Mouse (Mus musculus) embryonic facial prominence, embryonic 10.5 days (tissue): ENCODE results near the gene Alg9. TPM values are rescaled to one million over a fixed set of nuclear protein-coding genes. Genes with fewer than 3 reads are reported as not detected.
A peak's percentile ranks its signal among the peaks of the same experiment; 100 is the strongest.

Source experiments
- DNase-seq: peaks from one replicate; pipeline ENCODE4 v3.0.0-alpha.2; 2017; ENCODE audit warnings: low spot score
- H3K27ac ChIP-seq: fragments of 300-500 bp; sonication (generic); replicated peaks from 2 replicates; pipeline ENCODE4 v1.5.1; 2016; ENCODE audit warnings: mild to moderate bottlenecking
- H3K27me3 ChIP-seq: fragments of 300-500 bp; sonication (generic); replicated peaks from 2 replicates; pipeline ENCODE4 v1.6.1; 2016; ENCODE audit warnings: low read depth, mild to moderate bottlenecking; ENCODE audit not compliant: poor library complexity, severe bottlenecking
- H3K36me3 ChIP-seq: fragments of 300-500 bp; sonication (generic); replicated peaks from 2 replicates; pipeline ENCODE4 v1.6.1; 2016; ENCODE audit warnings: mild to moderate bottlenecking, moderate library complexity
- H3K4me1 ChIP-seq: fragments of 300-500 bp; sonication (generic); 2 replicates; pipeline ENCODE4 v1.6.1; 2016
- H3K4me3 ChIP-seq: fragments of 300-500 bp; sonication (generic); 2 replicates; pipeline ENCODE4 v1.5.1; 2016; ENCODE audit warnings: mild to moderate bottlenecking, moderate library complexity
- H3K9me3 ChIP-seq: fragments of 300-500 bp; sonication (generic); 2 replicates; pipeline ENCODE4 v1.6.1; 2016; ENCODE audit warnings: mild to moderate bottlenecking
- WGBS: fragments of 180-500 bp; shearing (Covaris S2); methylation state at CpG from one replicate; pipeline ENCODE4 v1.1.7; 2016; 5-methylcytosine and 5-hydroxymethylcytosine counted together
- polyA plus RNA-seq: library from polyadenylated mRNA; unstranded; fragments of >200 nt; fragmentation: Nextera tagmentation; extraction: Ambion mirVana; gene quantifications from 2 replicates; pipeline ENCODE4 v1.2.1, GENCODE M21; 2016

Alg9 gene
- polyA plus RNA-seq, 1 experiment from 2014 or later: 40.1 TPM

DNA sequence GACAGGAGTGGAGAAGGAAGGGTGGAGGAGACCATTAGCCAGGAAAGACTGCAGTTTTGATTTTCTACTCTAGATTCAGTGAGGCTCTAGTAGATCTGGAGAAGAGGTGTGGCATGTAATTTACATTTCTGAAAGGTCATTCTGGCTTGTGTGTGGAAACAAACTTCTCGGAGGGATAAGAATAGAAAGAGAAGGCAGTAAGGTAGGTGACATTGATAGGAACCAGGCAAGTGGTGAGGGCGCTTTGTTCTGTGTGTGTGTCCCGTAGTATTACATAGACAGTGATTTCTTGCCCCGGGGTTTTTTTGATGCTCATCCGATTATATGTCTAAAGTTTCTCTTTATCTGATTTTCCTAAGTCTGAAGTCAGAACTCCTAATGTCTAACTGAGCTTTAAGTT is 90.1 kb downstream of the Alg9 start:
- Histone ChIP-seq H3K27me3 (no peaks in the 10 kb centered on the region), H3K27ac (no peak overlapping the region), H3K4me1 (no peaks in the 10 kb centered on the region), H3K9me3 (no peaks in the 10 kb centered on the region), H3K4me3 (no peak overlapping the region), H3K36me3 (peaks cover 100% of the 10 kb centered on the region)
- WGBS: 93% methylated on average over 5 of the region's 5 CpGs
- no peak for DNase-seq

GRCm38 (mm10) chr9:50865803-50866202 is 91.0 kb downstream of the Alg9 start:
- peaks cover 100% of the 10 kb centered on the region for H3K36me3 ChIP-seq
- H3K27ac ChIP-seq: no peak overlapping the region
- WGBS: 88% methylated on average over 8 of the region's 8 CpGs
- no peak for DNase-seq
- no peak overlapping the region for H3K4me3 ChIP-seq
- no peaks in the 10 kb centered on the region for H3K27me3 ChIP-seq
- no peaks in the 10 kb centered on the region for H3K9me3 ChIP-seq
- H3K4me1 ChIP-seq: no peaks in the 10 kb centered on the region

- 96% methylated on average over 6 of the region's 6 CpGs for WGBS
- no peaks in the 10 kb centered on the region for H3K27me3 ChIP-seq
- DNase-seq: no peak
- peaks cover 94% of the 10 kb centered on the region for H3K36me3 ChIP-seq
- no peaks in the 10 kb centered on the region for H3K4me1 ChIP-seq
- no peak overlapping the region for H3K4me3 ChIP-seq
- no peaks in the 10 kb centered on the region for H3K9me3 ChIP-seq
- no peak overlapping the region for H3K27ac ChIP-seq
Observed at GRCm38 (mm10) chr9:50867015-50867414, 92.2 kb downstream of the Alg9 start.

DNA sequence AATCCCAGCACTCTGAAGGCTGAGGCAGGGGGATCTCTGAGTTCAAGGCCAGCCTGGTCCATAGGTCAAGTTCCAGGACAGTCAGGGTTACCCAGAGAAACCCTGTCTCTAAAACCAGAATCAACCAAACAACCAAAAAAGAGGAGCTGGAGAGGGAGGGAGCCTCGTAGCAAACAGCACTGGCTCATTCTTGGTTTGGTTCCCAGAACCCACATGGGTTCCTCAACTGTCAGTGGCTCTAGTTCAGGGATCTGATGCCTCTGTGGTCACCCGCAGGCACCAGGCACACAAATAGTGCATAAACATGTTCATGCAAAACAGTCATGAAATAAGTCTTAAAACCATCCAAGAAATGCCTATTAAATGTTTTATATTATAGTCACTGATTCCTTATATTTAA is 93.4 kb downstream of the Alg9 start:
- no peaks in the 10 kb centered on the region for H3K4me1 ChIP-seq
- no peak overlapping the region for H3K4me3 ChIP-seq
- no peaks in the 10 kb centered on the region for H3K27me3 ChIP-seq
- H3K27ac ChIP-seq: no peak overlapping the region
- H3K36me3 ChIP-seq: peaks cover 94% of the 10 kb centered on the region
- DNase-seq: no peak
- WGBS: 89% methylated on average over 2 of the region's 2 CpGs
- no peaks in the 10 kb centered on the region for H3K9me3 ChIP-seq

DNA sequence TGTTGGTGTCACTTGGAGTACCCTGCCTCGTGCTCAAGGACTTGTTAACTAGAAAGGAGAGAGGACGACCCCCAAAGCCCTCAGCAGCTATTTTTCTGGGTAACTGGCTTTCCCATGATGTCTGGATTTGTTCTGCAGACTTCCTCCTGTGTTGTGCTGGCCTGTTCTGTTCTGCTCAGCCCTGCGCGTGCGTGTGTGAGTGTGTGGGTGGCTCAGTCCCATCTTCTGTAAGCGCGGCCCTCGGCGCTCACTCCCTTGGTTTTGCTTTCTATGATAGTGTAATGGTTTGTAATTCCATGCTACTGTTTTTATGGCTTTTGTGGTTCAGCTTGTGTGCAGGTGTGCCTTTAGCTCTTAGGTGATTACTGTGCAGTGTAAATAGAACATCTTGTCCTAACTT is 98.4 kb downstream of the Alg9 start:
- Histone ChIP-seq H3K4me1 (no peaks in the 10 kb centered on the region), H3K27ac (no peak overlapping the region), H3K4me3 (no peak overlapping the region), H3K27me3 (no peaks in the 10 kb centered on the region), H3K36me3 (peaks cover 94% of the 10 kb centered on the region), H3K9me3 (no peaks in the 10 kb centered on the region)
- WGBS: 94% methylated on average over 9 of the region's 9 CpGs
- no peak for DNase-seq

GRCm38 (mm10) chr9:50874031-50874430 is 99.2 kb downstream of the Alg9 start:
- 89% methylated on average over 6 of the region's 6 CpGs for WGBS
- Histone ChIP-seq H3K27me3 (no peaks in the 10 kb centered on the region), H3K36me3 (peaks cover 94% of the 10 kb centered on the region), H3K27ac (no peak overlapping the region), H3K4me3 (no peak overlapping the region), H3K4me1 (no peaks in the 10 kb centered on the region), H3K9me3 (no peaks in the 10 kb centered on the region)
- no peak for DNase-seq

GRCm38 (mm10) chr9:50875470-50875869 is 100.7 kb downstream of the Alg9 start:
- H3K27me3 ChIP-seq: no peaks in the 10 kb centered on the region
- no peak for DNase-seq
- 95% methylated on average over 4 of the region's 4 CpGs for WGBS
- no peaks in the 10 kb centered on the region for H3K9me3 ChIP-seq
- H3K27ac ChIP-seq: no peak overlapping the region
- no peak overlapping the region for H3K4me3 ChIP-seq
- H3K36me3 ChIP-seq: peaks cover 94% of the 10 kb centered on the region
- no peaks in the 10 kb centered on the region for H3K4me1 ChIP-seq

GRCm38 (mm10) chr9:50876287-50876686 is 101.5 kb downstream of the Alg9 start:
- no peak for DNase-seq
- no peaks in the 10 kb centered on the region for H3K27me3 ChIP-seq
- no peaks in the 10 kb centered on the region for H3K4me1 ChIP-seq
- H3K4me3 ChIP-seq: no peak overlapping the region
- 85% methylated on average over 3 of the region's 3 CpGs for WGBS
- H3K9me3 ChIP-seq: no peaks in the 10 kb centered on the region
- peaks cover 94% of the 10 kb centered on the region for H3K36me3 ChIP-seq
- no peak overlapping the region for H3K27ac ChIP-seq

DNA sequence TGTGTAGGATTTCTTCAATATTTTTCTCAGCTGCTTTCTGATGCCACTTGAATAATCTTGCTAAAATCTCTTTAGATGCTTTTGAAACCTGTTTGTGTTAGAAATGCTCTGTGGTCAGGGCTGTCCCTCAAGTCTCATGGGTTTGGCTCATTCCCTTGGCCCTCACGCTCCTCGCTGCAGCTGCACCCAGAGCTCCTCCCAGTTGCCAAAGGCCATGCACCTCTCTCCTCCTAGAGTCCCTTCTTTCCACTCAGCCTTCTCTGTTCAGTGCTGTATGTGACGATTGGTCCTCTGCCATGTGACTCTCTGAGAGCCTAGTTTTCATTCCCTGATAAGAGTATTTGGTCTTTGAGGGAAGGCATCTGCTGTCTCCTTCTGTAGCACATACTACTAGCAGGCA is 102.6 kb downstream of the Alg9 start:
- 88% methylated on average over 3 of the region's 3 CpGs for WGBS
- H3K27ac ChIP-seq: no peak overlapping the region
- no peaks in the 10 kb centered on the region for H3K9me3 ChIP-seq
- no peak overlapping the region for H3K4me3 ChIP-seq
- peaks cover 100% of the 10 kb centered on the region for H3K36me3 ChIP-seq
- no peaks in the 10 kb centered on the region for H3K4me1 ChIP-seq
- no peaks in the 10 kb centered on the region for H3K27me3 ChIP-seq
- DNase-seq: no peak

DNA sequence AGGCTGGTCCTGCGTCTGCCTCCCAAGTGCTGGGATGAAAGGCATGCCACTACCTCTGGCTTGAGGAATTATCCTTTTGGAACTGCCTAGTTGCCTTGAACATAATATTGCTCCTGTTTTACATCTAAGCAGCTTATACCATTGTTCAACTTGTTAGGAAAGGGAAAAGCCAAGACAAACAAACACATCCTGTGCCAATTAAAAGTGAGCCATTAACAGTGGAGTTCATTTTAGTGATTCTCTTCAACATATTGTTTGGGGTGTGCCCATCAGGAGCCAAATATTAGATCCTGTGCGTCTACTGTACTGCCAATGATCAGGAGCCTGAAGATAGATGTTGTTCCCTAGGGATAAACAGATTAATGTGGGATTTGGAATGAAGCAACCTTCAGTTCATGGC is 107.4 kb downstream of the Alg9 start:
- Histone ChIP-seq H3K9me3 (no peaks in the 10 kb centered on the region), H3K4me1 (peaks cover 7% of the 10 kb centered on the region), H3K27ac (no peak overlapping the region), H3K27me3 (no peaks in the 10 kb centered on the region), H3K4me3 (no peak overlapping the region), H3K36me3 (peaks cover 89% of the 10 kb centered on the region)
- WGBS: 90% methylated on average over 2 of the region's 2 CpGs
- no peak for DNase-seq

DNA sequence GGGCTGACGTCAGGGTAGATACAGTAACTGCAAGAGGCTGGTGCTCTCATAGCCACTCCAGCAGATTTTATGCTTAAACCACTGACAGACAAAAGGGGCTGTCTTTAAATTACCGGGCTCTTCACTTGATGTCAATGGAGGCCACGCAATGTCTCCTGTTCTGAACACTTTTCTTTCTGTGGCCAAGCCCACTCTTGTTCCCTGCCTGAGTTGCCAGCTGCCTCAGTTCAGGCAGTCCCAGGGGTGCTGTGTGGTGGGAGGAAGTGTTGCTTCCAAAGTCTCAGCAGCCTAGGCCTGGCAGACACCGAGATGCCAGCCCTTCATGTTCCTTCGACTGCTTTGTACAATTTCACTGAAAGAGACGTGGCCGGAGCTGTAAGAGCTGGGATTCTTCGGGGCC is 109.3 kb downstream of the Alg9 start:
- Histone ChIP-seq H3K4me1 (peaks cover 19% of the 10 kb centered on the region), H3K27me3 (no peaks in the 10 kb centered on the region), H3K27ac (no peak overlapping the region), H3K4me3 (no peak overlapping the region), H3K36me3 (peaks cover 80% of the 10 kb centered on the region), H3K9me3 (no peaks in the 10 kb centered on the region)
- DNase-seq: no peak
- 88% methylated on average over 8 of the region's 8 CpGs for WGBS

GRCm38 (mm10) chr9:50884741-50885599 is 110.2 kb downstream of the Alg9 start:
- H3K9me3 ChIP-seq: no peaks in the 10 kb centered on the region
- 0 out of 2 replicates have a peak overlapping the region, but pooled peaks have one; percentile 32 for H3K27ac ChIP-seq
- no peaks in the 10 kb centered on the region for H3K27me3 ChIP-seq
- H3K4me3 ChIP-seq: no peak overlapping the region
- H3K36me3 ChIP-seq: peaks cover 73% of the 10 kb centered on the region
- DNase-seq: no peak
- peaks cover 21% of the 10 kb centered on the region for H3K4me1 ChIP-seq
- 77% methylated on average over 10 of the region's 10 CpGs for WGBS

DNA sequence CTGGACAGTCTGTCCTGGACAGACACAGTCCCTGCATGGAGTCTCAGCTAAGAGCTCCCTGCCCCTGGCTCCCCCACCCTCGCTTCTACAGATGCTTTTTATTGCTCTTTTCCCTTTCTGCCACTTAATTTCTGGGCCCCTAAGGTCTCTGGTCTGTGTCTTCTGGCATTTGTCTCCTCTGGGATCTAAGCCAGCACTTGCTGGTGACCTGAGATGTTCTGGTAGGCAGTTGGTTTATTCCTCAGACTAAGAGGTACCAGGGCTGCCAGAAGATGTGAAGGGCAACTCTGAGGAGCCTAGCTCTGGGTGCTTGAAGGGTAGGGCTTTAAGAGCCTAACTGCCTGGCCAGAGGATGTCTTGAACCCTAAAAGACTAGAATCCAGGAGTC is 110.8 kb downstream of the Alg9 start:
- no peaks in the 10 kb centered on the region for H3K27me3 ChIP-seq
- no peak overlapping the region for H3K4me3 ChIP-seq
- peaks cover 21% of the 10 kb centered on the region for H3K4me1 ChIP-seq
- no peaks in the 10 kb centered on the region for H3K9me3 ChIP-seq
- 63% methylated on average over 1 of the region's 1 CpGs for WGBS
- no peak for DNase-seq
- peaks cover 68% of the 10 kb centered on the region for H3K36me3 ChIP-seq
- H3K27ac ChIP-seq: no peak overlapping the region
